Mouse (Mus musculus) heart, postnatal 14 days (tissue): ENCODE measurements at regions not wholly inside any gene's neighbourhood (a gene's known extent, or its start where the extent isn't known, plus 50 kb on each side); places are given as distances from the start of the nearest gene placed in this dataset.

Source experiments
- DNase-seq, 2 experiments: peaks; one replicate each; pipeline ENCODE4 v3.0.0; 2021 to 2022
- intact Hi-C: fragments of 180-260 bp; cut with DNase I; formaldehyde crosslinking; loops from one replicate; pipeline ENCODE4 v1.15.1; 2025

DNA sequence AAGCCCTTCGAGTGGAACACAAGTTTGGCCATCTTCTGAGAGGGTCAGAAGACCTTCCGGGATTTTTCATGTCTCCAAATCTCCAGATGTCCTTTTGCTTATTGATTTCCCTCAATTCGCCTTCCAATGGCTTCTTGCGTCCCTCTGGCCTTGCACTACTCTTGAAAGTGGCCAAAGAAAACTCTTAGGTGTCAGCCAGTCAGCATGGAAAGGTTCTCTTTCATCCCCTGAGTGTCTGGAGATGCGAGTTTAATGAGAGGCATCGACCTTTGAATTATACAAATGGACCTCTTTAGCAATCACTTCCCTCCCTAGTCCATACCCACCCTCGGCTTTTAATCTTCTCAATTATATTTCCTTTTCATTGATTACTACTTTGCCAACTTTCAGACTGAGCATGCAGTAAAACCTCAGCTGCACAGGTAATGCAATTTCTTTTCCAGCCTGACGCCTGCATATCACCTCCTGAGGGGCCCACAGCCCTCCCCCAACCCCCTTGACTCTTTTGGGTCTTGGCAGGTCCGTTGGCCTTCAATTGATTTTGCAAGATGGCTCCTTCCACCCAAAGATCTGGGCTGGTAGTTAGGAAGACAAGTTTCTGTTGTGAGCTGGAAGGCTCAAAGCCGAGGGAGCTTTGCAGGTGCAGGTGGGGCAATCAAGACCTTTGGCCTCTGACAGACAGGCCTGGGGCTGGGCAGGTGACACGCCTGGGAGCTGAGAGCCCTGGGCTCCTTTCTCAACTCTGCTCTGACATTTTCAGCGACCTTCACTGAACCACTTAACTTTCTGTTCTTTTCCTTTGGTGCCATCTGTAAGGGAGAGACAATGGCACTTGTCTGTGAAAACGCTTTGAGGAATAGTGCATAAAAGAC lies 461.8 kb downstream of the Ccdc171 start:
- no peak for DNase-seq
- intact Hi-C loops: no loop called here

- intact Hi-C loops: no loop called here
- DNase-seq: no peak
Observed at GRCm38 (mm10) chr4:83987846-83988245, 462.5 kb downstream of the Ccdc171 start.

GRCm38 (mm10) chr4:83988314-83988713 lies 463.0 kb downstream of the Ccdc171 start:
- intact Hi-C loops: no loop called here
- DNase-seq: no peak

- DNase-seq: peak in 1 of 2 experiments; percentile 29
Observed at GRCm38 (mm10) chr4:83990126-83990989, 465.0 kb downstream of the Ccdc171 start.

DNA sequence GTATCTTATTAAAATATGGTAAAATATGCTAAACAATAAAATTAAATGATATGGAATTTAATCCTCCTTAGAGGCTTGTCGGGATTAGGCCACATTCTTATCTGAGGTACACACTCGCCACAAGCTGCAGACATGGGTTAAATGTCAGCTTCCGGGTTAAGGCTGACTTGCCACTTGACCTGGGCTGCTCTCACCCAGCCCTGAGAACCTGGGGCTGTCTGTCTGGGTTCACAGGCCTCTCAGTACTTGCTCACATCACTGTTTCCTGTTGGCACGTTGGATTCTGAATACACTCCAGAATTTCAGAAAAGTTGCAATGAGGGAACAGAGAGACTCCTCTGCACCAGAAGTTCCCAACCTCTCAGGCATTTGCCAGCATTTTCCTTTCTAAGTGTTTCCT lies 465.9 kb downstream of the Ccdc171 start:
- no peak for DNase-seq
- intact Hi-C loops: no loop called here

More at GRCm38 (mm10) chr4:83990126-83990989, 465.0 kb downstream of the Ccdc171 start:
- intact Hi-C loops: no loop called here

DNA sequence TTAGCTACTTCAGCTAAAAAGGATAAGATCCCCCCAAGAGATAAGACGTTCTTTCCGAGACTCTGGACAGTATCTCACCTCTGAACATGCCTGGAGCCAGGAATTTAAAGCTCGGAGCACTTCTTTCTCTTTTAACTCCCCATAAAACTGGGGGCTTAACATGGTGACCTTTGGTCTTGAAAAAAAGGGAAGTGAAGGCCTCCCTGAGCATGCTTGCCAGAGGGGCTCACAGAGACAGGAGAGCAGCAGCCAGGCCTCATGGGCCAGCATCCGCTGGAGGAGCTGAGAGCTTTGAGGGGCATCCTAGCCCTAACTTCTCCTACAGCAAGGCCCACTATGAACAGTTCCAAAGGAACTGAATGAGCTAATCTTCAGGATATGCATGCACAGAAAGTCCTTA lies 471.7 kb downstream of the Ccdc171 start:
- intact Hi-C loops: no loop called here
- DNase-seq: no peak

- intact Hi-C loops: no loop called here
Observed at GRCm38 (mm10) chr4:84001645-84002044, 476.3 kb downstream of the Ccdc171 start.

GRCm38 (mm10) chr4:84004055-84004778 lies 478.9 kb downstream of the Ccdc171 start:
- intact Hi-C loops: no loop called here
- DNase-seq: peak in 1 of 2 experiments; percentile 31

More at GRCm38 (mm10) chr4:84001645-84002044, 476.3 kb downstream of the Ccdc171 start:
- no peak for DNase-seq

GRCm38 (mm10) chr4:84004786-84005382 lies 479.5 kb downstream of the Ccdc171 start:
- intact Hi-C loops: no loop called here

GRCm38 (mm10) chr4:84011941-84012340 lies 486.6 kb downstream of the Ccdc171 start:
- DNase-seq: no peak
- intact Hi-C loops: loop anchor here (2.0 to 10.0 kb wide), 3 partner anchors 15 to 217 kb away; no protein-coding TSS in a partner anchor

More at GRCm38 (mm10) chr4:84004786-84005382, 479.5 kb downstream of the Ccdc171 start:
- DNase-seq: no peak

DNA sequence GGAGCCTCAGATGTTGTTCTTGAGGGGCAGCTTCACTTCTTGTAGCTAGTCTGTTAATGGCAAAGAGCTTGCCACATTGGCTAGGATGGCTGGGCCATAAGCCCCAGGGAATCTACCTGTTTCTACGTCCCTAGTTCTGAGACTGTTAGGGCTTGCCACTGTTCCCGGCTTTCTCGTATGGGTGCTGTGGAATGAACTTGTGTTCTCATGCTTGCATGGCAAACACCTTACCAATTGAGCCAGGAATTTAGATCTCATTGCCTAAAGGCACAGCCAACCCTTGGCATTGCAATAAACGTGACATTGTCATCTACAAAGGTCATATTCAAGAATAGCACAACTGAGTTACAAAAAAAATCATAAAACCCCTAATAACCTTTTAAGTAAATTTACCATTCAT lies 489.8 kb downstream of the Ccdc171 start:
- peak in 1 of 2 experiments; percentile 7 for DNase-seq
- intact Hi-C loops: loop anchor here (10.0 kb wide), 1 partner anchor 220 kb away; no protein-coding TSS in a partner anchor

DNA sequence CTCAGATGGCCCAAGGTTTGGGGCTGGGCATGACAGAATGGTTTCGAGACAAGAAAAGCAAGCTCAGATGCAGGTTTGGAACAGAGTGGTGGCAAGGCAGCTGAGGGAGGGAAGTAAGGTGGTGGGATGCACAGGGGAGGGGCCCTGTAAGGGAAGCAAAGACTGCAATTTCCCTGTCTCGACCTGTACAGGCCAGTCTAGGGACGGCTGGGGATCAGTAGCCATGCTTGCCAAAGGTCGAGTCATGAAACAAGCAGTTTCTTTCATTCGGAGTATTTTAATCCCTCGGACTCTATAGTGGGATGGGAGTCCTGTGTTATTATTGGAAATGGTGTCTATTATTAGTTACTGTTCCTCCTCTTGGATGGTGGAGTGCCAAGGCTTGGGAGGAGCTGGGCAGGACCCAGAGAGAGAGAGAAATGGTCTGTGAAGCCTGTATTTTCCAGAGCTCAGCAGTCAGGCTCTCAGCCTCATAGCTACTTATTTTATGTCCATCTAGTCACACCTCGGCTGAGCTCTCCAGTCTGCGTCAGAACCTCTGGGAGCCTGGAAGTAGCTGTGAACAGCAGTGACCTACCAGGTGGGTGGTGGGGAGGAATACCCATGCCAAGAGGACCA lies 490.3 kb downstream of the Ccdc171 start:
- intact Hi-C loops: loop anchor here (10.0 kb wide), 1 partner anchor 221 kb away; no protein-coding TSS in a partner anchor

GRCm38 (mm10) chr4:84018135-84018534 lies 492.8 kb downstream of the Ccdc171 start:
- peak; percentile 12 to 23 for DNase-seq
- intact Hi-C loops: loop anchor here (10.0 kb wide), 1 partner anchor 223 kb away; no protein-coding TSS in a partner anchor

More for the DNA sequence above, 490.3 kb downstream of the Ccdc171 start:
- DNase-seq: peak; percentile 34 to 61

DNA sequence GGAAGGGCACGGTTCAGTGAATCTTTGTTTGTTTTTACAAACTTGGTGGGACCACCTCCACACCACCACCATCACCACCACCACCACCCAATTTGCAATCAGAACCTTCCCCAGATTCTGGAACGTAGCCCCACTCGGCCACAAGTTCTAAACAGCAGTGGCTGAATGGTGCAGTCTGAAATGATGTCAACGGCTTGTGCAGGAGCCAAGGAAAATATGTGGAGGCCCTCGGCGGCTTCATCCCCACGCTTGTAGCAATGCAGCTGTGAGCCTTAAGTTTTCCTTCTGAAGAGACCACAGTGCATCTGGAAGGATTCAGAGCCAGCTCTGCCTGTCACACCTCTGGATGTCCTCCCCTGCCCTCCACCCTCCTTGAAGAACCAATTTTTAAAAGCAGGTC lies 493.4 kb downstream of the Ccdc171 start:
- peak; percentile 61 to 63 for DNase-seq
- intact Hi-C loops: loop anchor here (10.0 kb wide), 1 partner anchor 224 kb away; no protein-coding TSS in a partner anchor

GRCm38 (mm10) chr4:84019500-84020255 lies 494.3 kb downstream of the Ccdc171 start:
- intact Hi-C loops: loop anchor here (10.0 kb wide), 1 partner anchor 225 kb away; no protein-coding TSS in a partner anchor
- no peak for DNase-seq

GRCm38 (mm10) chr4:84020692-84021091 lies 495.3 kb downstream of the Ccdc171 start:
- DNase-seq: no peak
- intact Hi-C loops: no loop called here

DNA sequence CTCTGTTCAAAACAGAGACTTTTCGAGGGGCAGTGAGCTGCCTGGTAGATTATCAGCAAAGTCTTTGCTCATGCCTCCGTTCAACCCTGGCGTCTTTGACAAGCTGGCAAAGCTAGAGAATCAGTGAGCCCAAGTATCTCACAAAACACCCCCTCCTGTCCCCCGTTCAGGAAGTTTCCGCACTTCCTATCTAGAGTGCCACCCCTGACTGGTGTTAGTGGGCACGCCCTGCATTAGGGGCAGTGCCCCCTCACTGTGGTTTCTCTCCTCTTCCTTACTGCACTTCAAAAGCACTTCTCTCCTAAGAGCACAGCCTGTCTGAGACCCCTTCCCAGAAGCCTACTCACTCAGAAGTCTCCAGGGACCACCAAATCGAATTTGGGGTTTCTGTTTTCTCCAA lies 497.0 kb downstream of the Ccdc171 start:
- intact Hi-C loops: no loop called here
- DNase-seq: no peak

DNA sequence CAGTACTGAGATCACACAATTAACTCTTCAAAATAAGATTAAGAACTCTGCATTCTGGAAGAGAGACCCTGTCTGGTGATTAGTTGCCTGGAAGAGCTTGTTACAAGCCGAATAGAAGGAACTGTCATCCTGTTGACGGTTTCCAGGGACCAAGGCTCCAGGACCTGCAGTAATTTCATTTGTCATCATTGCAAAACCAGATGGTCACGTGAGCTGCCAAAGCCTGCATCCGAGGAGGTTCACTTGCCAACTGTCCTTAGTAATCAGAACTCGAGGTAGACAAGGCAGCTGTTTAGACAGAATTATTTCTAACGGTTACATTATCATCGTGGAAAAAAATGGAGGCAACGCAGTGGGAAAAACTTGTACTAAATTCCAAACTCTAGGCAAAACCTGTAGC lies 500.8 kb downstream of the Ccdc171 start:
- intact Hi-C loops: loop anchor here (2.0 kb wide), 1 partner anchor 15 kb away; no protein-coding TSS in a partner anchor

More for the DNA sequence above, 500.8 kb downstream of the Ccdc171 start:
- DNase-seq: peak in 1 of 2 experiments; percentile 22
